Mouse (Mus musculus): ENCODE measurements around the gene B3gnt3. TPM values are rescaled to one million over a fixed set of nuclear protein-coding genes. Genes with fewer than 3 reads are reported as not detected.
"Not testable (repeated sequence)": the region's sequence is repeated elsewhere in the genome, so short reads cannot be mapped to it uniquely, and the experiment has no call there.

B3gnt3 gene
- polyA plus RNA-seq, 1 experiment from 2014 or later, result 0.11 TPM

- H3K4me3 ChIP-seq (ENCODE audit: low read depth, low read length), result no peak overlapping the region
- no peak overlapping the region for H3K27ac ChIP-seq (ENCODE audit: low read depth, low read length)
- no peak overlapping the region for H3K4me2 ChIP-seq (ENCODE audit: low read depth, low read length)
- WGBS, result 88% methylated on average over 12 of the region's 12 CpGs
- H3K9ac ChIP-seq (replicated peaks; ENCODE audit: low read depth, low read length), result no peak overlapping the region
- peaks cover 35% of the 10 kb centered on the region for H3K4me1 ChIP-seq (ENCODE audit: control insufficient read depth, insufficient read depth, low read length)
- H3K9me3 ChIP-seq (ENCODE audit: control insufficient read depth, low read length), result no peaks in the 10 kb centered on the region
- H3K27me3 ChIP-seq (ENCODE audit: control insufficient read depth, insufficient read depth, low read length), result no peaks in the 10 kb centered on the region
- ATAC-seq (ENCODE audit: low read depth), result no peak
- H3K36me3 ChIP-seq (ENCODE audit: control insufficient read depth, insufficient read depth, low read length), result peaks cover 21% of the 10 kb centered on the region
Measured at GRCm38 (mm10) chr8:71717096-71717495, 15.5 kb upstream of the B3gnt3 start.

GRCm38 (mm10) chr8:71716561-71717053, 15.0 kb upstream of the B3gnt3 start:
- no peak overlapping the region for H3K4me3 ChIP-seq (ENCODE audit: low read depth, low read length)
- no peak overlapping the region for H3K4me2 ChIP-seq (ENCODE audit: low read depth, low read length)
- no peak for ATAC-seq (ENCODE audit: low read depth)
- H3K27me3 ChIP-seq (ENCODE audit: control insufficient read depth, insufficient read depth, low read length), result no peaks in the 10 kb centered on the region
- no peak overlapping the region for H3K9ac ChIP-seq (replicated peaks; ENCODE audit: low read depth, low read length)
- H3K27ac ChIP-seq (ENCODE audit: low read depth, low read length), result no peak overlapping the region
- H3K4me1 ChIP-seq (ENCODE audit: control insufficient read depth, insufficient read depth, low read length), result peaks cover 32% of the 10 kb centered on the region
- H3K36me3 ChIP-seq (ENCODE audit: control insufficient read depth, insufficient read depth, low read length), result peaks cover 21% of the 10 kb centered on the region
- H3K9me3 ChIP-seq (ENCODE audit: control insufficient read depth, low read length), result no peaks in the 10 kb centered on the region
- 89% methylated on average over 13 of the region's 13 CpGs for WGBS

- Histone ChIP-seq H3K27ac (ENCODE audit: low read depth, low read length) (no peak overlapping the region), H3K9ac (replicated peaks; ENCODE audit: low read depth, low read length) (no peak overlapping the region), H3K4me3 (ENCODE audit: low read depth, low read length) (no peak overlapping the region), H3K4me2 (ENCODE audit: low read depth, low read length) (no peak overlapping the region), H3K9me3 (ENCODE audit: control insufficient read depth, low read length) (no peaks in the 10 kb centered on the region), H3K36me3 (ENCODE audit: control insufficient read depth, insufficient read depth, low read length) (peaks cover 21% of the 10 kb centered on the region), H3K4me1 (ENCODE audit: control insufficient read depth, insufficient read depth, low read length) (peaks cover 24% of the 10 kb centered on the region), H3K27me3 (ENCODE audit: control insufficient read depth, insufficient read depth, low read length) (no peaks in the 10 kb centered on the region)
- WGBS, result 52% methylated on average over 8 of the region's 8 CpGs
- ATAC-seq (ENCODE audit: low read depth), result no peak
Measured at GRCm38 (mm10) chr8:71715531-71715930, 13.9 kb upstream of the B3gnt3 start.

GRCm38 (mm10) chr8:71711574-71711973, 10.0 kb upstream of the B3gnt3 start:
- no peak overlapping the region for H3K9ac ChIP-seq (replicated peaks; ENCODE audit: low read depth, low read length)
- no peaks in the 10 kb centered on the region for H3K9me3 ChIP-seq (ENCODE audit: control insufficient read depth, low read length)
- WGBS, result 80% methylated on average over 2 of the region's 2 CpGs
- H3K4me1 ChIP-seq (ENCODE audit: control insufficient read depth, insufficient read depth, low read length), result no peaks in the 10 kb centered on the region
- no peak overlapping the region for H3K27ac ChIP-seq (ENCODE audit: low read depth, low read length)
- no peak overlapping the region for H3K4me3 ChIP-seq (ENCODE audit: low read depth, low read length)
- H3K27me3 ChIP-seq (ENCODE audit: control insufficient read depth, insufficient read depth, low read length), result no peaks in the 10 kb centered on the region
- no peak for ATAC-seq (ENCODE audit: low read depth)
- peaks cover 14% of the 10 kb centered on the region for H3K36me3 ChIP-seq (ENCODE audit: control insufficient read depth, insufficient read depth, low read length)
- H3K4me2 ChIP-seq (ENCODE audit: low read depth, low read length), result no peak overlapping the region

- peak overlapping the region; percentile 24 for H3K4me2 ChIP-seq (ENCODE audit: low read depth, low read length)
- WGBS, result 19% methylated on average over 25 of the region's 25 CpGs
- H3K9me3 ChIP-seq (ENCODE audit: control insufficient read depth, low read length), result no peaks in the 10 kb centered on the region
- no peak overlapping the region for H3K9ac ChIP-seq (replicated peaks; ENCODE audit: low read depth, low read length)
- no peak overlapping the region for H3K27ac ChIP-seq (ENCODE audit: low read depth, low read length)
- H3K36me3 ChIP-seq (ENCODE audit: control insufficient read depth, insufficient read depth, low read length), result peaks cover 7% of the 10 kb centered on the region
- no peaks in the 10 kb centered on the region for H3K4me1 ChIP-seq (ENCODE audit: control insufficient read depth, insufficient read depth, low read length)
- peak; percentile 82 for ATAC-seq (ENCODE audit: low read depth)
- H3K4me3 ChIP-seq (ENCODE audit: low read depth, low read length), result no peak overlapping the region
- H3K27me3 ChIP-seq (ENCODE audit: control insufficient read depth, insufficient read depth, low read length), result no peaks in the 10 kb centered on the region
Measured at GRCm38 (mm10) chr8:71709800-71710446, 8.3 kb upstream of the B3gnt3 start.

- no peak overlapping the region for H3K4me3 ChIP-seq (ENCODE audit: low read depth, low read length)
- ATAC-seq (ENCODE audit: low read depth), result no peak
- peaks cover 4% of the 10 kb centered on the region; the same call in 1 of the 2 replicates for H3K36me3 ChIP-seq (ENCODE audit: control insufficient read depth, insufficient read depth, low read length)
- no peaks in the 10 kb centered on the region for H3K9me3 ChIP-seq (ENCODE audit: control insufficient read depth, low read length)
- no peak overlapping the region for H3K27ac ChIP-seq (ENCODE audit: low read depth, low read length)
- WGBS, result 34% methylated on average over 25 of the region's 25 CpGs
- no peak overlapping the region for H3K4me2 ChIP-seq (ENCODE audit: low read depth, low read length)
- no peak overlapping the region for H3K9ac ChIP-seq (replicated peaks; ENCODE audit: low read depth, low read length)
- H3K4me1 ChIP-seq (ENCODE audit: control insufficient read depth, insufficient read depth, low read length), result no peaks in the 10 kb centered on the region
- H3K27me3 ChIP-seq (ENCODE audit: control insufficient read depth, insufficient read depth, low read length), result no peaks in the 10 kb centered on the region
Measured at GRCm38 (mm10) chr8:71709134-71709799, 7.7 kb upstream of the B3gnt3 start.

GRCm38 (mm10) chr8:71707874-71708273, 6.3 kb upstream of the B3gnt3 start:
- no peak overlapping the region for H3K4me3 ChIP-seq (ENCODE audit: low read depth, low read length)
- H3K36me3 ChIP-seq (ENCODE audit: control insufficient read depth, insufficient read depth, low read length), result peaks cover 4% of the 10 kb centered on the region; the same call in 1 of the 2 replicates
- WGBS, result 28% methylated on average over 8 of the region's 8 CpGs
- H3K9ac ChIP-seq (replicated peaks; ENCODE audit: low read depth, low read length), result no peak overlapping the region
- no peaks in the 10 kb centered on the region for H3K27me3 ChIP-seq (ENCODE audit: control insufficient read depth, insufficient read depth, low read length)
- ATAC-seq (ENCODE audit: low read depth), result no peak
- H3K27ac ChIP-seq (ENCODE audit: low read depth, low read length), result no peak overlapping the region
- no peak overlapping the region for H3K4me2 ChIP-seq (ENCODE audit: low read depth, low read length)
- H3K9me3 ChIP-seq (ENCODE audit: control insufficient read depth, low read length), result no peaks in the 10 kb centered on the region
- no peaks in the 10 kb centered on the region for H3K4me1 ChIP-seq (ENCODE audit: control insufficient read depth, insufficient read depth, low read length)

- peaks cover 14% of the 10 kb centered on the region for H3K27me3 ChIP-seq (ENCODE audit: control insufficient read depth, insufficient read depth, low read length)
- ATAC-seq (ENCODE audit: low read depth), result not testable (repeated sequence)
Measured at GRCm38 (mm10) chr8:71703400-71703799, 1.8 kb upstream of the B3gnt3 start.

GRCm38 (mm10) chr8:71702923-71703322, 1.3 kb upstream of the B3gnt3 start:
- H3K9ac ChIP-seq (replicated peaks; ENCODE audit: low read depth, low read length), result no peak overlapping the region
- no peak for ATAC-seq (ENCODE audit: low read depth)
- no peak overlapping the region for H3K27ac ChIP-seq (ENCODE audit: low read depth, low read length)
- H3K4me1 ChIP-seq (ENCODE audit: control insufficient read depth, insufficient read depth, low read length), result no peaks in the 10 kb centered on the region
- no peaks in the 10 kb centered on the region for H3K9me3 ChIP-seq (ENCODE audit: control insufficient read depth, low read length)
- no peak overlapping the region for H3K4me2 ChIP-seq (ENCODE audit: low read depth, low read length)
- H3K27me3 ChIP-seq (ENCODE audit: control insufficient read depth, insufficient read depth, low read length), result peaks cover 14% of the 10 kb centered on the region
- no peaks in the 10 kb centered on the region for H3K36me3 ChIP-seq (ENCODE audit: control insufficient read depth, insufficient read depth, low read length)
- 96% methylated on average over 3 of the region's 3 CpGs for WGBS
- H3K4me3 ChIP-seq (ENCODE audit: low read depth, low read length), result no peak overlapping the region

More at GRCm38 (mm10) chr8:71703400-71703799, 1.8 kb upstream of the B3gnt3 start:
- not testable (repeated sequence) for H3K4me3 ChIP-seq (ENCODE audit: low read depth, low read length); H3K4me2 ChIP-seq (ENCODE audit: low read depth, low read length); H3K4me1 ChIP-seq (ENCODE audit: control insufficient read depth, insufficient read depth, low read length); H3K36me3 ChIP-seq (ENCODE audit: control insufficient read depth, insufficient read depth, low read length); H3K9ac ChIP-seq (replicated peaks; ENCODE audit: low read depth, low read length); H3K9me3 ChIP-seq (ENCODE audit: control insufficient read depth, low read length); H3K27ac ChIP-seq (ENCODE audit: low read depth, low read length)

Measured in neural tube, embryonic 14.5 days (tissue).